Mouse (Mus musculus) cerebellum, adult 9-10 months (tissue): ENCODE measurements at regions not wholly inside any gene's neighbourhood (a gene's known extent, or its start where the extent isn't known, plus 50 kb on each side); places are given as distances from the start of the nearest gene placed in this dataset.
A peak's percentile ranks its signal among the peaks of the same experiment; 100 is the strongest.
"Not testable (repeated sequence)": the region's sequence is repeated elsewhere in the genome, so short reads cannot be mapped to it uniquely, and the experiment has no call there.

ENCODE experiments used
- DNase-seq: peaks from one replicate; pipeline ENCODE4 v3.0.0; 2022

- DNase-seq = peak; percentile 24
These were observed 145.2 kb upstream of the Smlr1 start for GRCm38 (mm10) chr10:25681243-25681642.

- no peak for DNase-seq
These were observed 141.8 kb upstream of the Smlr1 start for GRCm38 (mm10) chr10:25677889-25678288.

- no peak for DNase-seq
These were observed 139.3 kb upstream of the Smlr1 start for GRCm38 (mm10) chr10:25675368-25675767.

- DNase-seq = no peak
These were observed 134.0 kb upstream of the Smlr1 start for GRCm38 (mm10) chr10:25670061-25670460.

GRCm38 (mm10) chr10:25652742-25653563, 116.9 kb upstream of the Smlr1 start:
- no peak for DNase-seq

GRCm38 (mm10) chr10:25647740-25648139, 111.7 kb upstream of the Smlr1 start:
- no peak for DNase-seq

- DNase-seq = no peak
These were observed 107.5 kb upstream of the Smlr1 start for GRCm38 (mm10) chr10:25643518-25643993.

GRCm38 (mm10) chr10:25642079-25642696, 106.1 kb upstream of the Smlr1 start:
- DNase-seq = no peak

GRCm38 (mm10) chr10:25633058-25633614, 97.1 kb upstream of the Smlr1 start:
- DNase-seq = no peak

- DNase-seq = no peak
These were observed 96.2 kb upstream of the Smlr1 start for GRCm38 (mm10) chr10:25632306-25632705.

GRCm38 (mm10) chr10:25622585-25622984, 86.5 kb upstream of the Smlr1 start:
- no peak for DNase-seq

GRCm38 (mm10) chr10:25621747-25622134, 85.7 kb upstream of the Smlr1 start:
- not testable (repeated sequence) for DNase-seq

- peak; percentile 5 for DNase-seq
These were observed 85.1 kb upstream of the Smlr1 start for GRCm38 (mm10) chr10:25620939-25621746.

- no peak for DNase-seq
These were observed 83.6 kb upstream of the Smlr1 start for GRCm38 (mm10) chr10:25619702-25620101.

- no peak for DNase-seq
These were observed 65.4 kb upstream of the Smlr1 start for GRCm38 (mm10) chr10:25601471-25601870.

GRCm38 (mm10) chr10:25589316-25589645, 53.2 kb upstream of the Smlr1 start:
- DNase-seq = no peak

- DNase-seq = no peak
These were observed 52.7 kb upstream of the Smlr1 start for GRCm38 (mm10) chr10:25588611-25589315.
